Mouse (Mus musculus): ENCODE measurements around the gene Zdbf2. TPM values are rescaled to one million over a fixed set of nuclear protein-coding genes. Genes with fewer than 3 reads are reported as not detected.

Gene Zdbf2
- polyA plus RNA-seq, 1 experiment: 8.0 TPM

GRCm38 (mm10) chr1:63261041-63261590 is 11.9 kb upstream of the Zdbf2 start:
- Histone ChIP-seq H3K27ac (ENCODE audit: insufficient read depth, low read length) (no peak overlapping the region), H3K4me3 (ENCODE audit: insufficient read depth, low read length) (no peak overlapping the region), H3K4me1 (ENCODE audit: control insufficient read depth, insufficient read depth, low read length) (no peaks in the 10 kb centered on the region)
- TF ChIP-seq CTCF (IDR thresholded peaks at IDR 0.05; ENCODE audit: borderline replicate concordance, insufficient read depth, low read length) (no peak), POLR2A (IDR thresholded peaks at IDR 0.05; ENCODE audit: low read depth, low read length) (no peak)

GRCm38 (mm10) chr1:63263671-63264070 is 9.4 kb upstream of the Zdbf2 start:
- TF ChIP-seq CTCF (IDR thresholded peaks at IDR 0.05; ENCODE audit: borderline replicate concordance, insufficient read depth, low read length): no peak
- TF ChIP-seq POLR2A (IDR thresholded peaks at IDR 0.05; ENCODE audit: low read depth, low read length): no peak
- no peak overlapping the region for H3K27ac ChIP-seq (ENCODE audit: insufficient read depth, low read length)
- no peaks in the 10 kb centered on the region for H3K4me1 ChIP-seq (ENCODE audit: control insufficient read depth, insufficient read depth, low read length)
- no peak overlapping the region for H3K4me3 ChIP-seq (ENCODE audit: insufficient read depth, low read length)

- Histone ChIP-seq H3K4me1 (ENCODE audit: control insufficient read depth, insufficient read depth, low read length) (no peaks in the 10 kb centered on the region), H3K27ac (ENCODE audit: insufficient read depth, low read length) (no peak overlapping the region), H3K4me3 (ENCODE audit: insufficient read depth, low read length) (no peak overlapping the region)
- TF ChIP-seq CTCF (IDR thresholded peaks at IDR 0.05; ENCODE audit: borderline replicate concordance, insufficient read depth, low read length): no peak
- TF ChIP-seq POLR2A (IDR thresholded peaks at IDR 0.05; ENCODE audit: low read depth, low read length): no peak
These were observed 7.6 kb upstream of the Zdbf2 start for GRCm38 (mm10) chr1:63265461-63265860.

GRCm38 (mm10) chr1:63266121-63266520 is 6.9 kb upstream of the Zdbf2 start:
- H3K4me3 ChIP-seq (ENCODE audit: insufficient read depth, low read length): no peak overlapping the region
- TF ChIP-seq POLR2A (IDR thresholded peaks at IDR 0.05; ENCODE audit: low read depth, low read length) (no peak), CTCF (IDR thresholded peaks at IDR 0.05; ENCODE audit: borderline replicate concordance, insufficient read depth, low read length) (no peak)
- H3K27ac ChIP-seq (ENCODE audit: insufficient read depth, low read length): no peak overlapping the region
- no peaks in the 10 kb centered on the region for H3K4me1 ChIP-seq (ENCODE audit: control insufficient read depth, insufficient read depth, low read length)

GRCm38 (mm10) chr1:63266716-63267115 is 6.3 kb upstream of the Zdbf2 start:
- H3K4me3 ChIP-seq (ENCODE audit: insufficient read depth, low read length): no peak overlapping the region
- TF ChIP-seq POLR2A (IDR thresholded peaks at IDR 0.05; ENCODE audit: low read depth, low read length) (no peak), CTCF (IDR thresholded peaks at IDR 0.05; ENCODE audit: borderline replicate concordance, insufficient read depth, low read length) (no peak)
- no peaks in the 10 kb centered on the region for H3K4me1 ChIP-seq (ENCODE audit: control insufficient read depth, insufficient read depth, low read length)
- H3K27ac ChIP-seq (ENCODE audit: insufficient read depth, low read length): no peak overlapping the region

- Histone ChIP-seq H3K27ac (ENCODE audit: insufficient read depth, low read length) (no peak overlapping the region), H3K4me3 (ENCODE audit: insufficient read depth, low read length) (no peak overlapping the region)
- TF ChIP-seq CTCF (IDR thresholded peaks at IDR 0.05; ENCODE audit: borderline replicate concordance, insufficient read depth, low read length) (no peak), POLR2A (IDR thresholded peaks at IDR 0.05; ENCODE audit: low read depth, low read length) (no peak)
These were observed 865 bp upstream of the Zdbf2 start for GRCm38 (mm10) chr1:63272125-63272675.

GRCm38 (mm10) chr1:63273339-63273951 is 380 bp downstream of the Zdbf2 start:
- Histone ChIP-seq H3K4me3 (ENCODE audit: insufficient read depth, low read length) (peak overlapping the region; percentile 36), H3K27ac (ENCODE audit: insufficient read depth, low read length) (no peak overlapping the region), H3K4me1 (ENCODE audit: control insufficient read depth, insufficient read depth, low read length) (no peaks in the 10 kb centered on the region)
- TF ChIP-seq CTCF (IDR thresholded peaks at IDR 0.05; ENCODE audit: borderline replicate concordance, insufficient read depth, low read length) (no peak), POLR2A (IDR thresholded peaks at IDR 0.05; ENCODE audit: low read depth, low read length) (no peak)

More at GRCm38 (mm10) chr1:63272125-63272675, 865 bp upstream of the Zdbf2 start:
- H3K4me1 ChIP-seq (ENCODE audit: control insufficient read depth, insufficient read depth, low read length): no peaks in the 10 kb centered on the region

- H3K4me3 ChIP-seq (ENCODE audit: insufficient read depth, low read length): peak overlapping the region; percentile 36
- no peaks in the 10 kb centered on the region for H3K4me1 ChIP-seq (ENCODE audit: control insufficient read depth, insufficient read depth, low read length)
These were observed 1.1 kb downstream of the Zdbf2 start for GRCm38 (mm10) chr1:63274046-63274730.

GRCm38 (mm10) chr1:63278106-63278505 is 5.0 kb downstream of the Zdbf2 start:
- H3K27ac ChIP-seq (ENCODE audit: insufficient read depth, low read length): no peak overlapping the region
- H3K4me3 ChIP-seq (ENCODE audit: insufficient read depth, low read length): no peak overlapping the region
- H3K4me1 ChIP-seq (ENCODE audit: control insufficient read depth, insufficient read depth, low read length): no peaks in the 10 kb centered on the region
- no peak for TF ChIP-seq CTCF (IDR thresholded peaks at IDR 0.05; ENCODE audit: borderline replicate concordance, insufficient read depth, low read length)
- TF ChIP-seq POLR2A (IDR thresholded peaks at IDR 0.05; ENCODE audit: low read depth, low read length): no peak

More at GRCm38 (mm10) chr1:63274046-63274730, 1.1 kb downstream of the Zdbf2 start:
- no peak for TF ChIP-seq CTCF (IDR thresholded peaks at IDR 0.05; ENCODE audit: borderline replicate concordance, insufficient read depth, low read length)
- no peak for TF ChIP-seq POLR2A (IDR thresholded peaks at IDR 0.05; ENCODE audit: low read depth, low read length)
- no peak overlapping the region for H3K27ac ChIP-seq (ENCODE audit: insufficient read depth, low read length)

GRCm38 (mm10) chr1:63293965-63294364 is 20.9 kb downstream of the Zdbf2 start:
- TF ChIP-seq CTCF (IDR thresholded peaks at IDR 0.05; ENCODE audit: borderline replicate concordance, insufficient read depth, low read length) (no peak), POLR2A (IDR thresholded peaks at IDR 0.05; ENCODE audit: low read depth, low read length) (no peak)
- Histone ChIP-seq H3K27ac (ENCODE audit: insufficient read depth, low read length) (no peak overlapping the region), H3K4me3 (ENCODE audit: insufficient read depth, low read length) (no peak overlapping the region), H3K4me1 (ENCODE audit: control insufficient read depth, insufficient read depth, low read length) (no peaks in the 10 kb centered on the region)

Measured in embryonic fibroblast, embryonic 13.5 days (primary cell).